Mouse (Mus musculus): ENCODE results near the gene Slc17a7.

DNA sequence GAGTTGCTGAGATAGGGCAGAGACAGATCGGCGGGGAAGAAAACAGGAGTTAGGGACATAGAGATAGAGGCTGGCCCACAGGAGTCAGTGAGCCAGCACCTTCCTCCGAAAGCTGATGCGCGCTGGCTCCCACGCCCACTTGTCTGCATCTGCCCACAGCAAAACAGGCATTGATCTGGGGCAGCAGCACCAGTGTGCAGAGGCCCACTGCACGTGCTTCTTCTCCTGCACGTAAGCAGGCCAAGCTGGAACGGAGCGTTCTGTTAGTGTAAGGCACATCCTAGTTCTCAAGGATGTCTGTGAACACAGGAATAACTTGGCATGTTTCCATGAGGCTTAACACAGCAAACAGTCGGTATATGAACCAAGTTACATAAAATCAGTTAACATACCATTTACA is 35.2 kb downstream of the Slc17a7 start:
- TF ChIP-seq CTCF (IDR thresholded peaks at IDR 0.05; ENCODE audit: borderline replicate concordance, insufficient read depth, low read length) (no peak), POLR2A (IDR thresholded peaks at IDR 0.05; ENCODE audit: low read depth, low read length) (no peak)
